Mouse (Mus musculus) heart, embryonic 13.5 days (tissue): ENCODE measurements around the gene Megf11. TPM values are rescaled to one million over a fixed set of nuclear protein-coding genes. Genes with fewer than 3 reads are reported as not detected.

ENCODE experiments used
- ATAC-seq: fragments of 200-750 bp; cut with Nextera tagmentation; 2 replicates; pipeline ENCODE4 v1.8.0; 2017; ENCODE audit warnings: moderate TSS enrichment; ENCODE audit not compliant: insufficient number of reproducible peaks, low FRiP score, low TSS enrichment; ENCODE audit errors: extremely low read depth
- H3K27ac ChIP-seq: fragments of 300-500 bp; sonication (generic); replicated peaks from 2 replicates; pipeline ENCODE4 v1.5.1; 2015; ENCODE audit warnings: moderate library complexity, mild to moderate bottlenecking, inconsistent platforms
- H3K27me3 ChIP-seq: fragments of 300-500 bp; sonication (generic); replicated peaks from 2 replicates; pipeline ENCODE4 v1.6.1; 2015; ENCODE audit warnings: mild to moderate bottlenecking, inconsistent platforms
- H3K36me3 ChIP-seq: fragments of 300-500 bp; sonication (generic); 2 replicates; pipeline ENCODE4 v1.6.1; 2015; ENCODE audit warnings: mild to moderate bottlenecking, inconsistent platforms
- H3K4me1 ChIP-seq: fragments of 300-500 bp; sonication (generic); 2 replicates; pipeline ENCODE4 v1.6.1; 2015; ENCODE audit warnings: inconsistent platforms
- H3K4me2 ChIP-seq: fragments of 300-500 bp; sonication (generic); 2 replicates; pipeline ENCODE4 v1.6.1; 2015; ENCODE audit warnings: inconsistent platforms, mild to moderate bottlenecking, moderate library complexity
- H3K4me3 ChIP-seq: fragments of 300-500 bp; sonication (generic); 2 replicates; pipeline ENCODE4 v1.5.1; 2015; ENCODE audit warnings: moderate library complexity, mild to moderate bottlenecking, inconsistent platforms
- H3K9ac ChIP-seq: fragments of 300-500 bp; sonication (generic); 2 replicates; pipeline ENCODE4 v1.6.1; 2015; ENCODE audit warnings: inconsistent platforms, mild to moderate bottlenecking, moderate library complexity
- H3K9me3 ChIP-seq: fragments of 300-500 bp; sonication (generic); 2 replicates; pipeline ENCODE4 v1.6.1; 2016; ENCODE audit warnings: inconsistent platforms
- WGBS: fragments of 180-500 bp; shearing (Covaris S2); methylation state at CpG from one replicate; pipeline ENCODE4 v1.1.7; 2015; ENCODE audit warnings: mixed read lengths; 5-methylcytosine and 5-hydroxymethylcytosine counted together
- polyA plus RNA-seq: library from polyadenylated mRNA; unstranded; fragments of >200 nt; fragmentation: Nextera tagmentation; extraction: Ambion mirVana; gene quantifications from 2 replicates; pipeline ENCODE4 v1.2.1, GENCODE M21; 2015

The Megf11 gene
- polyA plus RNA-seq, 1 experiment from 2014 or later: 1.1 TPM

GRCm38 (mm10) chr9:64447070-64447469 lies 61.6 kb downstream of the Megf11 start:
- WGBS: 24% methylated on average over 6 of the region's 6 CpGs
- peak overlapping the region; percentile 82 for H3K27ac ChIP-seq
- H3K4me2 ChIP-seq: peak overlapping the region; percentile 22
- H3K36me3 ChIP-seq: no peaks in the 10 kb centered on the region
- peaks cover 29% of the 10 kb centered on the region for H3K4me1 ChIP-seq
- H3K9me3 ChIP-seq: no peaks in the 10 kb centered on the region
- no peak overlapping the region for H3K4me3 ChIP-seq
- H3K27me3 ChIP-seq: peaks cover 8% of the 10 kb centered on the region; the same call in 1 of the 2 replicates
- no peak; the same call in 1 of the 2 replicates for ATAC-seq
- H3K9ac ChIP-seq: no peak overlapping the region

GRCm38 (mm10) chr9:64447522-64447921 lies 62.1 kb downstream of the Megf11 start:
- Histone ChIP-seq H3K4me3 (no peak overlapping the region), H3K4me2 (peak overlapping the region; percentile 30), H3K9me3 (no peaks in the 10 kb centered on the region), H3K27ac (peak overlapping the region; percentile 82), H3K36me3 (no peaks in the 10 kb centered on the region), H3K27me3 (peaks cover 8% of the 10 kb centered on the region; the same call in 1 of the 2 replicates), H3K9ac (no peak overlapping the region), H3K4me1 (peaks cover 29% of the 10 kb centered on the region)
- 19% methylated on average over 6 of the region's 6 CpGs for WGBS
- ATAC-seq: no peak

GRCm38 (mm10) chr9:64452769-64453168 lies 67.3 kb downstream of the Megf11 start:
- Histone ChIP-seq H3K4me1 (peaks cover 34% of the 10 kb centered on the region), H3K4me2 (no peak overlapping the region), H3K9me3 (no peaks in the 10 kb centered on the region), H3K27me3 (peaks cover 17% of the 10 kb centered on the region; the same call in 1 of the 2 replicates), H3K36me3 (no peaks in the 10 kb centered on the region), H3K9ac (no peak overlapping the region), H3K27ac (no peak overlapping the region), H3K4me3 (no peak overlapping the region)
- WGBS: 57% methylated on average over 5 of the region's 5 CpGs
- ATAC-seq: no peak

GRCm38 (mm10) chr9:64454196-64454595 lies 68.8 kb downstream of the Megf11 start:
- peaks cover 17% of the 10 kb centered on the region; the same call in 1 of the 2 replicates for H3K27me3 ChIP-seq
- H3K9ac ChIP-seq: no peak overlapping the region
- no peak overlapping the region for H3K4me3 ChIP-seq
- H3K4me2 ChIP-seq: no peak overlapping the region
- no peak for ATAC-seq
- no peaks in the 10 kb centered on the region for H3K36me3 ChIP-seq
- 68% methylated on average over 4 of the region's 4 CpGs for WGBS
- H3K9me3 ChIP-seq: no peaks in the 10 kb centered on the region
- H3K4me1 ChIP-seq: peaks cover 21% of the 10 kb centered on the region
- no peak overlapping the region for H3K27ac ChIP-seq

GRCm38 (mm10) chr9:64455910-64456309 lies 70.5 kb downstream of the Megf11 start:
- peaks cover 17% of the 10 kb centered on the region; the same call in 1 of the 2 replicates for H3K27me3 ChIP-seq
- ATAC-seq: no peak
- no peaks in the 10 kb centered on the region for H3K9me3 ChIP-seq
- H3K4me1 ChIP-seq: peaks cover 16% of the 10 kb centered on the region
- WGBS: 6% methylated on average over 9 of the region's 9 CpGs
- H3K36me3 ChIP-seq: no peaks in the 10 kb centered on the region
- peak overlapping the region; percentile 13; the same call in 1 of the 2 replicates for H3K4me2 ChIP-seq
- no peak overlapping the region for H3K27ac ChIP-seq
- no peak overlapping the region for H3K4me3 ChIP-seq
- H3K9ac ChIP-seq: no peak overlapping the region; the same call in 1 of the 2 replicates

GRCm38 (mm10) chr9:64457596-64457995 lies 72.2 kb downstream of the Megf11 start:
- peaks cover 16% of the 10 kb centered on the region for H3K4me1 ChIP-seq
- 0 out of 2 replicates have a peak overlapping the region, but pooled peaks have one; percentile 17 for H3K27ac ChIP-seq
- H3K4me2 ChIP-seq: no peak overlapping the region
- H3K27me3 ChIP-seq: peaks cover 20% of the 10 kb centered on the region; the same call in 1 of the 2 replicates
- WGBS: 50% methylated on average over 7 of the region's 7 CpGs
- no peak overlapping the region for H3K9ac ChIP-seq
- no peaks in the 10 kb centered on the region for H3K9me3 ChIP-seq
- H3K36me3 ChIP-seq: no peaks in the 10 kb centered on the region
- ATAC-seq: no peak
- no peak overlapping the region for H3K4me3 ChIP-seq

- Histone ChIP-seq H3K36me3 (no peaks in the 10 kb centered on the region), H3K27me3 (0 out of 2 replicates have a peak, but pooled peaks cover 11% of the 10 kb centered on the region), H3K4me1 (peaks cover 8% of the 10 kb centered on the region), H3K27ac (no peak overlapping the region), H3K9ac (no peak overlapping the region), H3K4me2 (no peak overlapping the region), H3K9me3 (no peaks in the 10 kb centered on the region), H3K4me3 (no peak overlapping the region)
- WGBS: 78% methylated on average over 16 of the region's 16 CpGs
- ATAC-seq: no peak
Measured at GRCm38 (mm10) chr9:64461568-64462308, 76.3 kb downstream of the Megf11 start.

GRCm38 (mm10) chr9:64462870-64463269 lies 77.4 kb downstream of the Megf11 start:
- Histone ChIP-seq H3K36me3 (no peaks in the 10 kb centered on the region), H3K4me1 (no peaks in the 10 kb centered on the region), H3K27ac (no peak overlapping the region), H3K9ac (no peak overlapping the region), H3K9me3 (no peaks in the 10 kb centered on the region), H3K27me3 (0 out of 2 replicates have a peak, but pooled peaks cover 7% of the 10 kb centered on the region), H3K4me2 (no peak overlapping the region), H3K4me3 (no peak overlapping the region)
- ATAC-seq: no peak

GRCm38 (mm10) chr9:64466090-64466489 lies 80.7 kb downstream of the Megf11 start:
- Histone ChIP-seq H3K36me3 (no peaks in the 10 kb centered on the region), H3K4me1 (no peaks in the 10 kb centered on the region), H3K4me2 (no peak overlapping the region), H3K27ac (no peak overlapping the region), H3K4me3 (no peak overlapping the region), H3K9me3 (no peaks in the 10 kb centered on the region), H3K27me3 (peaks cover 7% of the 10 kb centered on the region), H3K9ac (no peak overlapping the region)
- 53% methylated on average over 8 of the region's 8 CpGs for WGBS
- ATAC-seq: no peak

- ATAC-seq: no peak
- Histone ChIP-seq H3K9me3 (no peaks in the 10 kb centered on the region), H3K27ac (no peak overlapping the region), H3K4me1 (no peaks in the 10 kb centered on the region), H3K36me3 (no peaks in the 10 kb centered on the region), H3K4me3 (no peak overlapping the region), H3K9ac (no peak overlapping the region), H3K27me3 (peaks cover 7% of the 10 kb centered on the region), H3K4me2 (no peak overlapping the region)
- WGBS: 48% methylated on average over 4 of the region's 4 CpGs
Measured at GRCm38 (mm10) chr9:64466564-64466963, 81.1 kb downstream of the Megf11 start.

GRCm38 (mm10) chr9:64470806-64471205 lies 85.4 kb downstream of the Megf11 start:
- ATAC-seq: no peak
- H3K9me3 ChIP-seq: no peaks in the 10 kb centered on the region
- H3K27me3 ChIP-seq: peaks cover 15% of the 10 kb centered on the region
- 86% methylated on average over 1 of the region's 1 CpGs for WGBS
- no peak overlapping the region for H3K27ac ChIP-seq
- no peak overlapping the region for H3K9ac ChIP-seq
- H3K4me2 ChIP-seq: no peak overlapping the region
- H3K4me1 ChIP-seq: 0 out of 2 replicates have a peak, but pooled peaks cover 6% of the 10 kb centered on the region
- no peak overlapping the region for H3K4me3 ChIP-seq
- no peaks in the 10 kb centered on the region for H3K36me3 ChIP-seq

GRCm38 (mm10) chr9:64471336-64471735 lies 85.9 kb downstream of the Megf11 start:
- WGBS: 70% methylated on average over 3 of the region's 3 CpGs
- no peak overlapping the region for H3K4me2 ChIP-seq
- H3K27ac ChIP-seq: no peak overlapping the region
- peaks cover 16% of the 10 kb centered on the region for H3K27me3 ChIP-seq
- H3K4me3 ChIP-seq: no peak overlapping the region
- H3K4me1 ChIP-seq: 0 out of 2 replicates have a peak, but pooled peaks cover 6% of the 10 kb centered on the region
- no peaks in the 10 kb centered on the region for H3K9me3 ChIP-seq
- no peaks in the 10 kb centered on the region for H3K36me3 ChIP-seq
- ATAC-seq: no peak
- no peak overlapping the region for H3K9ac ChIP-seq
